Mouse (Mus musculus) liver, adult 2 months (tissue): ENCODE data around the gene Psmd12. TPM values are rescaled to one million over a fixed set of nuclear protein-coding genes. Genes with fewer than 3 reads are reported as not detected.
A peak's percentile ranks its signal among the peaks of the same experiment; 100 is the strongest.

ENCODE experiments used
- DNase-seq: peaks from one replicate; pipeline ENCODE4 v3.0.0-alpha.2; 2011; ENCODE audit warnings: low read depth, low spot score; ENCODE audit errors: extremely low read depth
- H3K27ac ChIP-seq: fragments of 200-500 bp; replicated peaks from 2 replicates; pipeline ENCODE4 v1.5.1; 2012; ENCODE audit warnings: low read depth, mild to moderate bottlenecking, control low read depth, inconsistent platforms, low read length; ENCODE audit not compliant: insufficient read depth
- H3K27me3 ChIP-seq: fragments of 200-500 bp; 2 replicates; pipeline ENCODE4 v1.6.1; 2012; ENCODE audit warnings: mild to moderate bottlenecking, moderate library complexity, low read length, inconsistent platforms; ENCODE audit not compliant: control insufficient read depth, insufficient read depth
- H3K36me3 ChIP-seq: fragments of 200-500 bp; 2 replicates; pipeline ENCODE4 v1.6.1; 2012; ENCODE audit warnings: low read length, inconsistent platforms; ENCODE audit not compliant: control insufficient read depth, insufficient read depth
- H3K4me1 ChIP-seq: fragments of 200-500 bp; 2 replicates; pipeline ENCODE4 v1.6.1; 2011; ENCODE audit warnings: low read length; ENCODE audit not compliant: control insufficient read depth, insufficient read depth
- H3K4me3 ChIP-seq: fragments of 200-500 bp; 2 replicates; pipeline ENCODE4 v1.5.1; 2011; ENCODE audit warnings: low read depth, mild to moderate bottlenecking, control low read depth, low read length, moderate library complexity; ENCODE audit not compliant: insufficient read depth
- H3K79me2 ChIP-seq: fragments of 200-500 bp; 2 replicates; pipeline ENCODE4 v1.6.1; 2012; ENCODE audit warnings: inconsistent platforms, mild to moderate bottlenecking, low read length, moderate library complexity; ENCODE audit not compliant: control insufficient read depth, insufficient read depth
- H3K9ac ChIP-seq: fragments of 200-500 bp; 2 replicates; pipeline ENCODE4 v1.6.1; 2012; ENCODE audit warnings: low read depth, mild to moderate bottlenecking, control low read depth, inconsistent platforms, low read length
- CTCF ChIP-seq: fragments of 200-500 bp; IDR thresholded peaks from 2 replicates; pipeline ENCODE4 v1.5.1; 2011; ENCODE audit warnings: low read depth, low read length, control low read depth
- POLR2A ChIP-seq: fragments of 200-500 bp; IDR thresholded peaks from 2 replicates; pipeline ENCODE4 v1.6.1; 2011; ENCODE audit warnings: low read length, control low read depth; ENCODE audit not compliant: insufficient read depth; ENCODE audit errors: extremely low read depth
- WGBS: fragments of 180-500 bp; shearing (Covaris S2); methylation state at CpG from one replicate; pipeline ENCODE4 v1.1.7; 2018; 5-methylcytosine and 5-hydroxymethylcytosine counted together
- polyA plus RNA-seq: library from polyadenylated mRNA; depleted of rRNA; stranded (reverse); fragments of >200 nt; gene quantifications from 2 replicates; pipeline ENCODE4 v1.2.3, GENCODE M21; 2012
- total RNA-seq: library from RNA; depleted of rRNA; stranded (reverse); fragments of >200 nt; gene quantifications from 2 replicates; pipeline ENCODE4 v1.2.3, GENCODE M21; 2014

The Psmd12 gene
- total and polyA plus RNA-seq, 2 experiments: 14.5 to 54.7 TPM

GRCm38 (mm10) chr11:107449169-107449910 is 29.9 kb upstream of the Psmd12 start:
- 0 out of 2 replicates have a peak overlapping the region, but pooled peaks have one; percentile 10 for H3K27ac ChIP-seq
- no peak overlapping the region for H3K9ac ChIP-seq
- H3K79me2 ChIP-seq: peaks cover 45% of the 10 kb centered on the region
- no peaks in the 10 kb centered on the region for H3K27me3 ChIP-seq
- no peak for TF ChIP-seq CTCF
- TF ChIP-seq POLR2A: no peak
- WGBS: 90% methylated on average over 17 of the region's 17 CpGs
- H3K36me3 ChIP-seq: no peaks in the 10 kb centered on the region
- no peak for DNase-seq
- H3K4me1 ChIP-seq: peaks cover 10% of the 10 kb centered on the region
- no peak overlapping the region for H3K4me3 ChIP-seq

- peak overlapping the region; percentile 46 for H3K27ac ChIP-seq
- peaks cover 50% of the 10 kb centered on the region for H3K79me2 ChIP-seq
- H3K4me3 ChIP-seq: no peak overlapping the region
- peaks cover 15% of the 10 kb centered on the region for H3K4me1 ChIP-seq
- TF ChIP-seq POLR2A (no peak), CTCF (no peak)
- no peak for DNase-seq
- no peaks in the 10 kb centered on the region for H3K36me3 ChIP-seq
- no peaks in the 10 kb centered on the region for H3K27me3 ChIP-seq
- WGBS: 50% methylated on average over 6 of the region's 6 CpGs
- H3K9ac ChIP-seq: no peak overlapping the region
Measured at GRCm38 (mm10) chr11:107450097-107450496, 29.2 kb upstream of the Psmd12 start.

DNA sequence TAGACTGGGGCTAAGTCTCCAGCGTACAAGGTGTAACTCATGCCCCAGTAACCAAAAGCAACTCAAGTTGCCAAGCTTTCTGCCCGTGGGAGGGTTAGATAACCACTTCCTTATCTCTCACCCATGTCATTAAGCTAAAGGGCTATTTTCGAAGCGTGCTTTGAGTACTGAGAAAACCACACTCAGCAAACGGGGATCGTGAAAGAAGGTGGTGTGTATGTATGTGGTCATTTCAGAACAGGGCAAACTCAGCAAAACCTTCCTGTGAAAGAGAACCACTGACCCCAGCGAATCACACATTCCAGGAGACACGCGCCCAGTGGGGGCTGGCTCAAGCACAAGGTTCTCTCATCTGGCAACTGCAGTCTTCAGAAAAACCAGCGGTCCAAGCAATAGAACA is 28.2 kb upstream of the Psmd12 start:
- WGBS: 8% methylated on average over 10 of the region's 10 CpGs
- Histone ChIP-seq H3K79me2 (peaks cover 44% of the 10 kb centered on the region), H3K27ac (peak overlapping the region; percentile 8), H3K4me3 (no peak overlapping the region), H3K9ac (no peak overlapping the region), H3K36me3 (no peaks in the 10 kb centered on the region), H3K4me1 (peaks cover 15% of the 10 kb centered on the region), H3K27me3 (no peaks in the 10 kb centered on the region)
- peak; percentile 60 for DNase-seq
- TF ChIP-seq CTCF (no peak), POLR2A (no peak)

GRCm38 (mm10) chr11:107452053-107452452 is 27.2 kb upstream of the Psmd12 start:
- H3K9ac ChIP-seq: no peak overlapping the region
- H3K4me1 ChIP-seq: peaks cover 15% of the 10 kb centered on the region
- no peak for DNase-seq
- no peak overlapping the region for H3K4me3 ChIP-seq
- H3K27me3 ChIP-seq: no peaks in the 10 kb centered on the region
- 72% methylated on average over 7 of the region's 7 CpGs for WGBS
- no peaks in the 10 kb centered on the region for H3K36me3 ChIP-seq
- TF ChIP-seq CTCF: no peak
- no peak for TF ChIP-seq POLR2A
- H3K79me2 ChIP-seq: peaks cover 45% of the 10 kb centered on the region
- no peak overlapping the region for H3K27ac ChIP-seq

DNA sequence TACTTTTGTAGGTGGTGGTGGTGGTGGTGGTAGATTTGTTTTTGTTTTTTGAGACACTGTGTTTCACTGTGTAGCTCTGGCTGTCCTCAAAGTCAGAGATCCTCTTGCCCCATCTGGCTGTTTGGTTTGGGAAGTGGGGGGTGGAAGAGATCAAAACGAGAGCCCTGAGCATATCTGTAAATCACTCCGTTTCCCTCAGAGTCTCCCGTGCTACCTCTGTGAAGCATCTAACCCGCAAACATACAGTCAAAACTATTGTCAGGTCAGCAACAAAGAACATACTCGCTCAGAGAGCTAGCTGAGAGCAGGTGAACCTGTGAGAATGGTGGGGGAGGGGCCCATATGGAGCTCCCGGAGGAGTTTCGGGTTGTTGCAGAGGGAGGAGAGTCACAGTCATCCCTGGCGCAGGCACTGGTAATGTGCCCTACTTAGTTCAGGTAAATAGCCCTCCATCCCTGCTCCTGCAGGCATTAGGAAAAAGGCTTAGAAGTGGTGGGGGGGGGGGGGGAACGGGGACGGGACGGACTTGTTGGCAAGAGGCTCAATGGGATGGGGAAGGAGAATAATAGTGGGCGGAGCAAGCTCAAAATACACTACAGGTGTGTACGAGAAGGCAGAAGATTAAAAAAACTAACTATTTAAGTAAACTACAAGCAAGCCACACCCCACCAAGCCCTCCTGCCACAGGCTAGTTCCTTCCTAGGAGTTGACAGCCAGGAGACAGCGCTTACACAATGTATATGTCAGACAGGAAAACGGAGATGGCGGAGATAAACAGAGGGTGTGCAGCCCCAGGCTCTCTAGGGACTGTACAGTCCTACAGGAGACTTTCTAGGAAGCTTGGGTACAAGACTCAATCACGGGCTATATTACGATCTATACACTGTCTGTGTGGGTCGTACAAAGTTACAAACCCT is 24.5 kb upstream of the Psmd12 start:
- H3K27me3 ChIP-seq: no peaks in the 10 kb centered on the region
- 35% methylated on average over 19 of the region's 19 CpGs for WGBS
- H3K27ac ChIP-seq: no peak overlapping the region
- H3K36me3 ChIP-seq: no peaks in the 10 kb centered on the region
- peaks cover 18% of the 10 kb centered on the region for H3K4me1 ChIP-seq
- H3K79me2 ChIP-seq: peaks cover 36% of the 10 kb centered on the region; the same call in 1 of the 2 replicates
- H3K9ac ChIP-seq: no peak overlapping the region
- DNase-seq: no peak
- no peak overlapping the region for H3K4me3 ChIP-seq
- TF ChIP-seq POLR2A (no peak), CTCF (no peak)
